Mouse (Mus musculus): ENCODE data around the gene 9330161L09Rik.
"Not testable (repeated sequence)": the region's sequence is repeated elsewhere in the genome, so short reads cannot be mapped to it uniquely, and the experiment has no call there.

Gene 9330161L09Rik

GRCm38 (mm10) chr12:103407720-103408119 lies at the start of gene 9330161L09Rik:
Gene 9330161L09Rik, minus strand, starts transcription at chr12:103407820.
- no peak for DNase-seq (ENCODE audit: low spot score in 2 of 2)

- no peak for DNase-seq (ENCODE audit: low spot score in 2 of 2)
These were observed 49.5 kb upstream of the 9330161L09Rik start, which contains the start of gene Ifi27l2b for GRCm38 (mm10) chr12:103457140-103457539. Gene Ifi27l2b, minus strand, starts transcription at chr12:103457223.

GRCm38 (mm10) chr12:103456727-103457126 lies 49.1 kb upstream of the 9330161L09Rik start:
- DNase-seq (ENCODE audit: low spot score in 2 of 2), result not testable (repeated sequence)

- no peak for DNase-seq (ENCODE audit: low spot score in 2 of 2)
These were observed 45.7 kb upstream of the 9330161L09Rik start for GRCm38 (mm10) chr12:103453361-103453760.

DNA sequence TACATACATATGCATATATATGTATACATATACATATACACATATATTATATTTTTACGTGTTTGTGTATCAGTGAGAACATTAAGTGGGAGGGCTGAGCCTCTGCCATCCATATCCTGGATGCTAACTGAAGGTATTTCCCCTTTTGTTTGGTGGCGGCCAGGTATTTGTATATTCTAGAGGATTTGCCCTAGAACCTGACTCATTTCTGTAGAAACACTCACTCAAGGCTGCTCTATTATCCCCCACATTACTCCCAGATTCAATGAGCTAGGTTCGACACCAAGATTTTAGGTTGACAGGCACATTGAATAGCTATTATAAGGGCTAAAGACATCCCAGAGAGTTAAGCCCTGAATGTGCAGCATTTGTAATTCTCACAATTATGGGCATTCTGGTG lies 37.4 kb upstream of the 9330161L09Rik start:
- DNase-seq (ENCODE audit: low spot score in 2 of 2), result no peak

DNA sequence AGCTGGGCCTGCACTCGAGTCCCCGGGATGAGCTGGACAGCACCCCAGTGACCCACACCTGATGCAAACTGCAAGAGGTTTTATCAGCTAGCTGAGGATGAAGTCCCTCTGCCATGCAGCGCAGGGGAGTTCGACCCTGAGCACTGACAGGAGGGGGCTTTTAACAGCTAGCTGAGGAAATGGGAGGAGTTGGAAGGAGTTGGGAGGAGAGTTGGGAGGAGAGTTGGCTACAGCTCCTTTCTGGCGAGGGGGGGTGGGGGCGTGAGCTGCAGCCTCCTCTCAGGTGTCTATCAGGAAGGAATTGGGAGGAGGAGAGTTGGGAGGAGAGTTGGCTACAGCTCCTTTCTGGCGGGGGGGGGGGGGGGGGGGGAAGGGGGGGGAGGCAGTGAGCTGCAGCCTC lies 36.6 kb upstream of the 9330161L09Rik start:
- not testable (repeated sequence) for DNase-seq (ENCODE audit: low spot score in 2 of 2)

GRCm38 (mm10) chr12:103443524-103443923 lies 35.9 kb upstream of the 9330161L09Rik start, which contains the start of gene Ifi27l2a:
Gene Ifi27l2a, minus strand, starts transcription at chr12:103443680.
- DNase-seq (ENCODE audit: low spot score in 2 of 2), result peak; percentile 31 to 46

- no peak for DNase-seq (ENCODE audit: low spot score in 2 of 2)
These were observed 30.0 kb upstream of the 9330161L09Rik start for GRCm38 (mm10) chr12:103437601-103438000.

- DNase-seq (ENCODE audit: low spot score in 2 of 2), result no peak
These were observed 27.2 kb upstream of the 9330161L09Rik start for GRCm38 (mm10) chr12:103434861-103435260.

DNA sequence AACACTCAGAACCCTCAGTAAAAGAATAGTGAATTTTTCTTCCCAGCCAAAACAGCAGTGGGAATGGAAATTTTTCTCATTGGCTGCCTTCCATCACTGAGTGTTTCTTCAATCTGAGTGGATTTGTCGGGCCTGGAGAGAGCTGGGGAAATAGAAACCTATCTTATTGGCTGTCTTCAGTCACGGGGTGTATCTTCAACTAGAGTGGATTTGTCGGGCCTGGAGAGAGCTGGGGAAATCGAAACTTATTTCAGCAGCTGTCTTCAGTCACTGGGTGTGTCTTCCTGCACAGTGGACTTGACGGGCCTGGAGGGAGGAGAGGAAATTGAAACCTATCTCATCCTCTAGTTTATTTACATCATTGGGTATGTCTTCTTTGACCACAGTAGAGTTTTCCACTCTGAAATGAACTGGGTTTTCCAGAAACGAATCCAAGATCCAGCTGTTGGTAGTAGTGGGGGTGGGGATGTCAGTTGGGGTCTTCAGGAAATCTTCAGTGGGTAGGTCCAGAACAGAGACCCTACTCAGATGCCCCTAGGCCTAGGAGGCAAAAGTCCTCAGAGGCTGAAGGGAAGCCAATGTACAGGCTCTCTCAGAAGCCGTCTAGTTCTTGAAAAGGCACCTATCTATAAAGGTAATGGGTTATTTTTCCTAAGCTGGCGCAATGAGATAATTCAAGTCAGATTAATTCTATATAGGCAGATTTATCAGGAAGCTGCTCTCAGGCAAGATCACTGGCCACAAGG lies 26.5 kb upstream of the 9330161L09Rik start, which contains the start of gene Ifi27:
Ifi27 (plus strand) TSS at position 226 of the 746 bp plus-strand sequence.
- peak; percentile 94 to 98 for DNase-seq (ENCODE audit: low spot score in 2 of 2)

- no peak for DNase-seq (ENCODE audit: low spot score in 2 of 2)
These were observed 25.8 kb upstream of the 9330161L09Rik start for GRCm38 (mm10) chr12:103433430-103433829.

DNA sequence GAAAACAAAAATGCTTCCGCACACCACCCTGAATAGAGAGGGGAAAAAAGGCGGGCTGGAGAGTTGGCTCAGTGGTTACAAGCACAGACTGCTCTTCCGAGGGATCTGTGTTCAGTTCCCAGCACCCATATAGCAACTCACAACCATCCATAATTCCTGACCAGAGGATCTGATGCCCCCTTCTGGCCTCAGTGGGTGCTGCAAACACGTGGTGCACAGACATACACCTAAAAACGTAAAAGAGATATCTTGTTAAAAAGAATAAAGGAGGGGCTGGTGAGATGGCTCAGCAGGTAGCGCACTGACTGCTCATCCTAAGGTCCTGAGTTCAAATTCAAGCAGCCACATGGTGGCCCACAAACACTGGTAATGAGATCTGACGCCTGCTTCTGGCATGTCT lies 19.1 kb upstream of the 9330161L09Rik start:
- DNase-seq (ENCODE audit: low spot score in 2 of 2), result no peak

DNA sequence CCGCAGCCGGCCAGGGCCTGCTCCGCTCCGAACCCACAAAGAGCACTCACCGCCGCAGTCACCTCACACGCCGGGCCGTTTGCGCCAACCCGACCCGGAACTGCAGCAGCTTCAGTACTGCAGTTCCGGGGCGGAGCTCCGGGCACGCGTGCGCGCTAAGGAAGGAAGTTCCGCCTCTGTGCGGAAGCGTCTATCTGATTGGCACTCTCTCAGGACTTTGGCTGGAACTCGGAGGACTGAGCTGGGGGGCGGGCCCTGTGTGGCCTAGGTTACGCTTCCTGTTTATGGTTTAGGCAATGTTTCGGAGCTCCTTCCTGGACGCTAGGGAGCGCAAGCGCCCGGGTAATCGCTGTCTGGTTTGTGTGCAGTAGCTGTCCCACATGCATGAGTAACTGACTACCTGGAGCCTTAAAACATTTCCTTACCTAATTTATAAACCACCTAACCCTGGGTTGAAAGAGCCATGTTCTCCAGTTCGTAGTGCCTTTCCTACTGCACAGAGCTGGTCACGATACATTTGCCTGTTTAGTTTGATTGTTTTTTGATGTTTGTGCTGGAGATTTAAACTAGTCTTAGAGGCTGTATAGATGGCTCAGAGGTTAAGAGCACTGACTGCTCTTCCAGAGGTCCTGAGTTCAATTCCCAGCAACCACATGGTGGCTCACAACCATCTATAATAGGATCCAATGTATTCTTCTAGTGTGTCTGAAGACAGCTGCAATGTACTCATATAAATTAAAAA lies 18.3 kb upstream of the 9330161L09Rik start, which contains the start of gene Ddx24:
Ddx24 (minus strand) TSS at position 102 of the 742 bp plus-strand sequence.
- DNase-seq (ENCODE audit: low spot score in 2 of 2), result peak; percentile 98 to 99

DNA sequence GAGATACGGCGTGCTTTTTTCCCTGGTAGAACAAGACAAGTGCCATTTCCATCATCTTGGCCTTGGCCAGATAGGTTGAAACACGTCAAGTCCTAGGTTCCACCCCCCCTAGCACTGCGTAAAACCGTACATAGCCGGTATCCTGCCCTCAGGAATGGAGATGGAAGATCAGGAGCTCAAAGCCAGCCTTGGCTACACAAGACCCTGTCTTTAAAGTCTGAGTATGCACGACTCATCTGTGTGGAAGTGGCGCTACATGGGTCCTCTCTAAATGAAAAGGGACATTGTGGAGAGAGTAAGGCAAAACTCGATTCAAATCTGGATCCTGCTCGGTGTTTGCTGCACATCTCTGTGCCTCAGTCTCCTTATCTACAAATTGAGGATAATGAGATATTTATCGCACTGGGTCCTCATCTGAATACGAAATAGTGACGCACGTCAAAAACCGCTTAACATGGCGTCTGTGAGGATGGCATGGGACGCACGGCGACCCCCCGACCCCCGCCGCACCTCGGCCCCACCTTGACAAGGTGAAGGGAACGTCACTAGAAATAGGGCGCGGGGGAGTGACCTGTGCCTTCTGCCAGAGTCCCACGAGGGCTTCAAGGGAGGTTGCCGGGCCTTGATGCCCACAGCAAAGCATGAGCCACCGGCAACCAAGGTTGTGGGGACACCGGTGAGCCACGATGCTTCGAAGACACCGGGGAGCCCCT lies 17.6 kb upstream of the 9330161L09Rik start:
- no peak for DNase-seq (ENCODE audit: low spot score in 2 of 2)

DNA sequence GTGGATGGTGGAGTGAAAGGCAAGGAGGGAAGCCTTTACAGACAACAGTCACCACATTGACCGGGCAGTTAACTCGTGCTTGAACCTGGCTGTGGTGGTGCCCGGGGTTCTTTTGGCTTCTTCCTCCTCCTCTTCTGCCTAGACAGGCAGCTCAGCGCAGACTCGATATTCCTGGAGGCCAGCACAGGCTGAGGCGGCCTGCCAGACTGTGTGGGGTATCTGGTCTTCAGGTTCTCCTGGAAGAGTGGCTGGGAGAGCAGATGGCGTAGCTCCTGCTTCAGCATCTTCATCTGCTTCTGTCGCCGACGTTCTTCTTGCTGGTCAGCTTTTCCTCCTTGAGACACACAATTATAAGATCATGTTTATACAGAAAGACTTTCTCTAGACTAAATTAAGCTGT lies 524 bp upstream of the 9330161L09Rik start:
- DNase-seq (ENCODE audit: low spot score in 2 of 2), result no peak

DNA sequence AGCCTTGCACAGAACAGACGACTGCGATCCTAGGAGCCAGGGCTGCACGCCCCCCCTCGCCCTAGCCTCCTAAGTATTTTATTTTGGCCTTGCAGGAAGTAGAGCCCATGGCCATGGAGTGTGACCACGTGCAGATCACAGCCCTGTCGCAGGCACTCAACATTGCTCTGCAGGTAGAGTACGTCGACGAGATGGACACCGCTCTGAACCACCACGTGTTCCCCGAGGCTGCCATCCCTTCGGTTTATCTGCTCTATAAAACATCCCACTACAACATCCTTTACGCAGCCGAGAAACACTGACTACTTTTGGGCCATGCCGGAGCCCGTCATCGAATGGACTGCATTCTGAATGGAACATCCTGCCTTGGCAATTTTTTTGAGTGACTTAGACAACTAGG lies 3.5 kb downstream of the 9330161L09Rik start:
- DNase-seq (ENCODE audit: low spot score in 2 of 2), result no peak

GRCm38 (mm10) chr12:103396751-103397150 lies 10.9 kb downstream of the 9330161L09Rik start:
- no peak for DNase-seq (ENCODE audit: low spot score in 2 of 2)

DNA sequence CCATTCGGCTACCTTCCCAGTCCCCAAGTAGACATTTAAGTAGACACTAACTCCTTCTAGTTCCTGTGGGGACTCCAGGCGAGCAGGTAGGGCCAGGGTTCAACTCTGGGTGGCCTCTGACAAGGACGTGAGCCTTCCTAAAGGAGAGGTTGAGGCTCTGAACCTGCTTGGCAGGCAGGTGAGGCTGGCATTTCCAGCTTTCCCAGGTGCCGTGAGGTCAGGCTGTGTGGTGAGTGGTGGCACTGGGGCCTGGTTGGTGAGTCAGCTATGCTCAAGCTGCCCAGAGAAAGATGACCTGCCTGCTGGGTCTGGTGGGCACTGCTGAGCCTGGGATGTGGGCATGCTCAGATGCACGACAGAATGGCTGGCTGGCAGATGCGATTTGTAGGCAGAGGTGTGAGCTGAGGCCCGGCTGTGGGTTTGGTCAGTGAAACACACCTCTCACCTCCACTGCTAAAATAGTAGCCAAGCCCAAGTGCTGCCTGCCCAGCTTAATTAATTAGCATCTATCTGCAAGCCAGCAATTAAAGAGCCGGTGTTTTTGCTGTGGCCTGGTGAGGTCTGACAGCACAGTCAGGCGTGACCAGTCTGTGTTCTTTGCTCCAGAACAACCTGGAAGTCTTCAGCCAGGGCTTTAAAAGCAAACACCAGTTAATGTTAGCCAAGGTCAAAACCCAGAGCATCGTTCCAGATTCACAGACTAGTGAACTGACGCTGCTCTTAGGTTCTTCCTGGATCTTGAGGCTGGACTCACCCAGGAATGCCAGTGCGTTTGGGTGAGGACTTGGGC lies 11.9 kb downstream of the 9330161L09Rik start:
- no peak for DNase-seq (ENCODE audit: low spot score in 2 of 2)

- DNase-seq (ENCODE audit: low spot score in 2 of 2), result no peak
These were observed 14.1 kb downstream of the 9330161L09Rik start for GRCm38 (mm10) chr12:103393528-103393927.

GRCm38 (mm10) chr12:103391098-103391497 lies 16.5 kb downstream of the 9330161L09Rik start:
- no peak for DNase-seq (ENCODE audit: low spot score in 2 of 2)

GRCm38 (mm10) chr12:103389982-103390381 lies 17.6 kb downstream of the 9330161L09Rik start:
- DNase-seq (ENCODE audit: low spot score in 2 of 2), result no peak
